Mouse (Mus musculus) neural tube, embryonic 15.5 days (tissue): Measurements from ENCODE around the gene Slc13a3. TPM values are rescaled to one million over a fixed set of nuclear protein-coding genes. Genes with fewer than 3 reads are reported as not detected.

Experiments used
- polyA plus RNA-seq: library from polyadenylated mRNA; unstranded; fragments of >200 nt; fragmentation: Nextera tagmentation; extraction: Ambion mirVana; gene quantifications from 2 replicates; pipeline ENCODE4 v1.2.1, GENCODE M21; 2015

The Slc13a3 gene
- polyA plus RNA-seq, 1 experiment from 2014 or later = 3.5 TPM

Other genes with a start within 250 kb of the Slc13a3 start
- 11.9 and 15.2 TPM in 2 replicates for gene Cdh22, start 238.4 kb downstream of the Slc13a3 start, polyA plus RNA-seq
- gene Slc35c2, start 185.4 kb downstream of the Slc13a3 start, polyA plus RNA-seq = 65.6 and 68.3 TPM in 2 replicates
- 85.1 and 89.1 TPM in 2 replicates for gene Elmo2, start 146.8 kb downstream of the Slc13a3 start, polyA plus RNA-seq
- gene Zfp663, start 104.5 kb downstream of the Slc13a3 start, polyA plus RNA-seq = 3.8 and 4.7 TPM in 2 replicates
- gene Zfp334, start 85.0 kb downstream of the Slc13a3 start, polyA plus RNA-seq = 7.2 and 7.4 TPM in 2 replicates
- 0.05 TPM in 1 of 2 replicates, not detected in the other for gene Ocstamp, start 72.8 kb downstream of the Slc13a3 start, polyA plus RNA-seq
- gene Trp53rka, start 20.1 kb upstream of the Slc13a3 start, polyA plus RNA-seq = 34.0 and 35.5 TPM in 2 replicates
- gene Slc2a10, start 30.6 kb upstream of the Slc13a3 start, polyA plus RNA-seq = 2.3 and 2.6 TPM in 2 replicates
- gene Eya2, start 121.8 kb upstream of the Slc13a3 start, polyA plus RNA-seq = 5.2 and 11.3 TPM in 2 replicates